Mouse (Mus musculus) forebrain, embryonic 16.5 days (tissue): ENCODE measurements at regions not wholly inside any gene's neighbourhood (a gene's known extent, or its start where the extent isn't known, plus 50 kb on each side); places are given as distances from the start of the nearest gene placed in this dataset.

Experiments
- ATAC-seq: fragments of 200-750 bp; cut with Nextera tagmentation; 2 replicates; pipeline ENCODE4 v1.8.0; 2017; ENCODE audit warnings: mild to moderate bottlenecking, moderate library complexity
- H3K27ac ChIP-seq: fragments of 300-500 bp; sonication (generic); 2 replicates; pipeline ENCODE4 v1.5.1; 2014; ENCODE audit warnings: low read length, control low read depth
- H3K27me3 ChIP-seq: fragments of 300-500 bp; sonication (generic); replicated peaks from 2 replicates; pipeline ENCODE4 v1.6.1; 2014; ENCODE audit warnings: low read length; ENCODE audit not compliant: control insufficient read depth, insufficient read depth
- H3K36me3 ChIP-seq: fragments of 300-500 bp; sonication (generic); 2 replicates; pipeline ENCODE4 v1.6.1; 2014; ENCODE audit not compliant: control insufficient read depth, insufficient read depth
- H3K4me1 ChIP-seq: fragments of 300-500 bp; sonication (generic); replicated peaks from 2 replicates; pipeline ENCODE4 v1.6.1; 2014; ENCODE audit warnings: low read length; ENCODE audit not compliant: control insufficient read depth, insufficient read depth
- H3K4me2 ChIP-seq: fragments of 300-500 bp; sonication (generic); 2 replicates; pipeline ENCODE4 v1.6.1; 2014; ENCODE audit warnings: mild to moderate bottlenecking, low read length, control low read depth
- H3K4me3 ChIP-seq: fragments of 300-500 bp; sonication (generic); replicated peaks from 2 replicates; pipeline ENCODE4 v1.5.1; 2014; ENCODE audit warnings: mild to moderate bottlenecking, low read length, control low read depth
- H3K9ac ChIP-seq: fragments of 300-500 bp; sonication (generic); replicated peaks from 2 replicates; pipeline ENCODE4 v1.6.1; 2014; ENCODE audit warnings: low read depth, low read length, control low read depth
- H3K9me3 ChIP-seq: fragments of 300-500 bp; sonication (generic); 2 replicates; pipeline ENCODE4 v1.6.1; 2016; ENCODE audit warnings: low read length; ENCODE audit not compliant: control insufficient read depth
- WGBS: fragments of 180-500 bp; shearing (Covaris S2); extraction: QIAGEN DNeasy Blood & Tissue Kit; methylation state at CpG from one replicate; pipeline ENCODE4 v1.1.7; 2014; 5-methylcytosine and 5-hydroxymethylcytosine counted together

- H3K9ac ChIP-seq, result no peak overlapping the region
- H3K4me2 ChIP-seq, result no peak overlapping the region
- peaks cover 9% of the 10 kb centered on the region for H3K4me1 ChIP-seq
- H3K27ac ChIP-seq, result no peak overlapping the region
- ATAC-seq, result no peak
- no peaks in the 10 kb centered on the region for H3K9me3 ChIP-seq
- no peak overlapping the region for H3K4me3 ChIP-seq
- H3K27me3 ChIP-seq, result no peaks in the 10 kb centered on the region
- no peaks in the 10 kb centered on the region for H3K36me3 ChIP-seq
- WGBS, result 79% methylated on average over 2 of the region's 2 CpGs
Observed at GRCm38 (mm10) chr2:143133931-143134330, 55.7 kb downstream of the Otor start.

DNA sequence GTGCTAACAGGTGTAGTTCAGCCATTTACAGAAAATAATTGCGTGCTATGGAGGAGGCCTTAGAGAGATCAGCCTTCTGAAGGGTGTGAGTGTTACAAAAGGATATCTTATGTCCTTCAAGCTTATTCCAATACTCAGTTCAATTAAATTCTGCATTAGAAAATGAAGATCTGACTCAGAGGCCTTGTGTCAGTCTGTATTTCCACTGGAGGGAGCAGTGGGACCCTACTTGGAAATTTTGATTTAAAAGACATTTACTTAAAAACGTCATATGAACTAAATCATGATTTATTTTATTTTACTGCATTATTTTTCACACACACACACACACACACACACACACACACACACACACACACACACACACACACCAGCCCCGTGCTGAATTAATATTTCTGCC lies 70.9 kb downstream of the Otor start:
- H3K4me1 ChIP-seq, result no peaks in the 10 kb centered on the region
- H3K4me3 ChIP-seq, result no peak overlapping the region
- no peak for ATAC-seq
- no peak overlapping the region for H3K27ac ChIP-seq
- no peak overlapping the region for H3K4me2 ChIP-seq
- no peaks in the 10 kb centered on the region for H3K9me3 ChIP-seq
- no peaks in the 10 kb centered on the region for H3K36me3 ChIP-seq
- no peak overlapping the region for H3K9ac ChIP-seq
- no peaks in the 10 kb centered on the region for H3K27me3 ChIP-seq
- WGBS, result 59% methylated on average over 3 of the region's 3 CpGs

DNA sequence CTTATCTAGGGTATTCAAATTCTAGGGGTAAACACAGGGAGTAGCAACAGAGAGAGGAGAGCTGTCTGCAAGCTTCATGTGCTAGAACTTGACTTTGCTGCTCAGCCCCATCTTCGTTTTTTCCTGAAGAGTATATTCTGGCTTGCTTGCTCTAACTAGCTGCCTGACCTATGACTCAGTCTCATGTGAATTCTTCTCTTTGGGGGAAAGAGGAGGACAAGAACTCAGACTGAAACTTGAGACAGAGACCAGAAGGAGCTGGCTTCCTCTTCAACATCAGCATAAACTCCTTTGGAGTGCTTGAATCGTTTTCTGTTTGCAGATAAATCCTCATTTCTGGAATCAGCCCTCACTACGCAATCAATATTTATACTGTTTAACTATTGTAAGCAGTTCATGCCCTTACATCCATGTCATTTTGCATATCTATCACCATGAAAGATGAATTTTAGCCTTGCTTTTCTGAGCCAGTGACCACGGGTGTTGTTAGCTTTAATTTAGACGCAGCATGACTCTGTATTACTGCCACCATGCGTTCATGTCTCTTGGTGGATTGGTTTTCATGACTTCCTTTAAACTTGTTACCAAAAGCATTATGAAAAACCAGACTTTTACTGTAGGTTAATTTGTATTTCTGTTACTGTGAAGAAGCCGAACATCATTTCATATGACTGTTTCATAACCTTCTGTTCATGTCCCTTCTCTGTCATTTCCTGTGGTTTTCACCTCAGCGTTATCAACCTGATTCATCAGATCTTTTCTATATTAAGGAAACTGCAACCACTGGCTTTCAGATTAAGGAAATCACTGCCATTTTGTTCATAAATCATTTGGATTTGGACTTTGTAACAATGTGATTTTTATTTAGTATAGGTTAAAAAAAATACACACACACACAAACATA lies 86.1 kb downstream of the Otor start:
- Histone ChIP-seq H3K27ac (no peak overlapping the region), H3K4me2 (no peak overlapping the region), H3K36me3 (no peaks in the 10 kb centered on the region), H3K9ac (no peak overlapping the region), H3K4me1 (no peaks in the 10 kb centered on the region), H3K27me3 (no peaks in the 10 kb centered on the region), H3K9me3 (no peaks in the 10 kb centered on the region), H3K4me3 (no peak overlapping the region)
- ATAC-seq, result no peak
- 93% methylated on average over 8 of the region's 8 CpGs for WGBS

DNA sequence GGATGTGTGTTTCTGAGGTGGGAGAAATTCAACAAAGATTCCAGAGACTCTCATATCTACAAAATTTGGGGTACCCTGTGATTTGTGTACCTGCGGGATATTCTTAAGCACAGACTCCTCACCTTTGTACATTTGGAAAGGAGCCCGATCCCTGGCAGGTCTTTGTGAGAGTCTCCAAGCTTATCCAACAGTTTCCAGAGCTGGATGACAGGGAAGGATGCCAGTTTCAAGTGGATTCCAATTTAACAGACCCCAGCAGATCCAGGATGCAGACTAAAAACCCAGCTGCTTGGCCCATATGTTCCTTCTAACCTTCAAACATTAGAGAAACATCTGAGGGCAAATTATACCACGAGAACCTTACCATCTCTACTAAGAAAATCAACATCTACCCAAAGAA lies 88.5 kb downstream of the Otor start:
- 85% methylated on average over 3 of the region's 3 CpGs for WGBS
- Histone ChIP-seq H3K9me3 (no peaks in the 10 kb centered on the region), H3K4me3 (no peak overlapping the region), H3K36me3 (no peaks in the 10 kb centered on the region), H3K27me3 (no peaks in the 10 kb centered on the region), H3K9ac (no peak overlapping the region), H3K27ac (no peak overlapping the region), H3K4me1 (no peaks in the 10 kb centered on the region), H3K4me2 (no peak overlapping the region)
- no peak for ATAC-seq

DNA sequence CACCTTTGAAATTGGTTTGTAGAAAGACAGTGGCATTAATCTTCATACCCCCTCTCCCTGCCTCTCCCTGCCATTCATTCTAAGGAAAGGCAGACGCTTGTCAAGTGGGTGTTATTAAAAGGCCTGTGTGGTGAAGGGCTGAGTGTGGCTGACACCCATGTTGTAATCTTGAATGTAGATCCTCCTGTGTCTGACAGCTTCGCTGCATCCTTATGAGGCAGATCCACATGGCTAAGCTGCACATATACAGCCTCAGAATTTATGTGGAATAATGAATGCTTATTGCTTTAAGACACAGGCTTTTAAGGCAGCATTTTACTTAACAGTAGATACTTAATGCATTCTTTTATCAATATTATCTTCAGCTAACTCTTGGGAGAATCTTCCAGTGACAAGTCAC lies 92.4 kb downstream of the Otor start:
- no peak overlapping the region for H3K4me3 ChIP-seq
- H3K4me2 ChIP-seq, result no peak overlapping the region
- ATAC-seq, result peak; percentile 68
- H3K4me1 ChIP-seq, result no peaks in the 10 kb centered on the region
- WGBS, result 76% methylated on average over 2 of the region's 2 CpGs
- H3K36me3 ChIP-seq, result no peaks in the 10 kb centered on the region
- 0 out of 2 replicates have a peak overlapping the region, but pooled peaks have one; percentile 41 for H3K27ac ChIP-seq
- no peaks in the 10 kb centered on the region for H3K27me3 ChIP-seq
- no peak overlapping the region for H3K9ac ChIP-seq
- no peaks in the 10 kb centered on the region for H3K9me3 ChIP-seq

GRCm38 (mm10) chr2:143184614-143185013 lies 106.3 kb downstream of the Otor start:
- no peak overlapping the region for H3K27ac ChIP-seq
- H3K9me3 ChIP-seq, result no peaks in the 10 kb centered on the region
- no peaks in the 10 kb centered on the region for H3K36me3 ChIP-seq
- no peak overlapping the region for H3K4me3 ChIP-seq
- no peak overlapping the region for H3K4me2 ChIP-seq
- no peak for ATAC-seq
- H3K9ac ChIP-seq, result no peak overlapping the region
- 81% methylated on average over 3 of the region's 3 CpGs for WGBS
- no peaks in the 10 kb centered on the region for H3K4me1 ChIP-seq
- no peaks in the 10 kb centered on the region for H3K27me3 ChIP-seq

DNA sequence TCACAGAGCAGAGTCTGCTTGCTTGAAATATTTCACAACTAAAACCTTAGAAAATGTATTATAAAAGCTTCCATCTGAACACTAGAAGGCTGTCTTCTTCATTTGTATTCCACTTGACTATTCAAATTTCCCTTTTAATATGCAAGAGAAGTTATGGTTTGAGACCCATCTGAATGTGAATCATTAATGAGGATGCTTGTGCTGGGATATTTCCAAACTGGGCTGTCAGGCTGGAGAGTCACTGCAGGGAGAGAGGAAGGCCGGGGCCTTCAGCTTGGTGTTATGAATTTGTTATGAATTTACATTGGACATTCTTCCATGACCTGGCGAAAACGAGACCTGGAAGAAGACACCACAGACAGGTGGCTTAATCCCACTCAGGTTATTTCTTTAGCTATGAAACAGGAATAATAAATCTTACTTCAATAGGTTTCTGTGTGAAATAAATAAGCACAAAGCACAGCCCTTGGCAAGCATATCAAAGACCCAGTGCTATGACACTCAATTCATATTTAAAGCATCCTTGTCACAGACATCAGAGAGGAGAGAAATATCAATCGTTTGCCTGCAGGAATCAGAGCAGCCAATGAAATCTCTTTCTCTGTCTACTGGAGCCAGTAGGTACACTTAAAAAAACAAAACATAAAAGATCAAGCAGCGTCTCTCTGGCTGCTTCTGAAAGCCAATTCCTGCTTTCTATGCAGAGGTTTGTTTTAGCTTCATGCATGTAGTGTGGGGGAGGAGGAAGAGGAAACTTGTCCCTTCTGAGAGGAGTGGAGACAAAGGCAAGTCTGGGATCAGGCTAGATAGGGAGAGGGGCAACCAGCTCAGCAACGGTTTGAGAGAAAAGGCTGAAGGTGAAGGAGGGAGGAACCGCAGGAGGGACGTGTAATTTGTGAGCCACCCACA lies 114.2 kb downstream of the Otor start:
- ATAC-seq, result peak; percentile 77
- H3K4me2 ChIP-seq, result no peak overlapping the region
- no peak overlapping the region for H3K9ac ChIP-seq
- 25% methylated on average over 8 of the region's 8 CpGs for WGBS
- H3K9me3 ChIP-seq, result no peaks in the 10 kb centered on the region
- peaks cover 5% of the 10 kb centered on the region for H3K4me1 ChIP-seq
- no peak overlapping the region for H3K4me3 ChIP-seq
- no peaks in the 10 kb centered on the region for H3K27me3 ChIP-seq
- H3K27ac ChIP-seq, result peak overlapping the region; percentile 59
- no peaks in the 10 kb centered on the region for H3K36me3 ChIP-seq

- Histone ChIP-seq H3K27me3 (no peaks in the 10 kb centered on the region), H3K36me3 (no peaks in the 10 kb centered on the region), H3K4me1 (peaks cover 5% of the 10 kb centered on the region), H3K9me3 (no peaks in the 10 kb centered on the region), H3K4me3 (no peak overlapping the region), H3K9ac (no peak overlapping the region), H3K4me2 (no peak overlapping the region), H3K27ac (peak overlapping the region; percentile 59)
- ATAC-seq, result peak; percentile 21; the same call in 1 of the 2 replicates
- 30% methylated on average over 5 of the region's 5 CpGs for WGBS
Observed at GRCm38 (mm10) chr2:143193165-143193551, 114.9 kb downstream of the Otor start.

DNA sequence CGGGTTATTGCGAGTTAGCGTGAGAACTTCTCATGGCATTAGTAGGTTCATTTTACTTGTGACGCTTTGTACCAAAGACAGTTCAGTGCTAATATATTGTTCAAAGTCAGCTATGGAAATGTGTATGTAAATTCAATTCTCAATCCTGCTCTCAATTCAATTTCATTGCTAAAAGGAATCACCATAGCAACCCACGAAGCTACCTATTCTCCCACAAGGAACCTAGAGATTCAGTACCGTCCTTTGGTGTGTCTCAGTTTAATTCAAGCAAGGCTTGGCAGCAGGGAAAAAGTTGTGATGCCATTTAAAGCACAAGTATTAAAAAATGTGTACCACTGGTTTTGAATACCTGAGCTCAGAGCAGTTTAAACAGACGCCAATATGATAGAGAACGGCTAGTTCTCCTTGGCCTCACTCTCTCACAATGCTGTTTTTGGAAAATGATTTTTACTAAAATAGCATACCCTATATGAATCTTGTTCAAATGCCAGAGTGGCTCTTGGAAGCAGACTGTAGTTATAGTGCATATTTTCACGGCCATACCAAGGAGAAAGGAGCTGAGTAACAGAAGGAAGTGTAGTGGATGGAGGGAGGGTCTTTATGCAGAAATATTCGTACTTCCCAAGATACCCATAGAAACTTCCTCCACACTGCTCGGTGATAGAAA lies 121.4 kb downstream of the Otor start:
- no peaks in the 10 kb centered on the region for H3K9me3 ChIP-seq
- H3K36me3 ChIP-seq, result no peaks in the 10 kb centered on the region
- ATAC-seq, result no peak
- no peak overlapping the region for H3K4me2 ChIP-seq
- no peak overlapping the region for H3K9ac ChIP-seq
- H3K27ac ChIP-seq, result no peak overlapping the region
- H3K4me1 ChIP-seq, result no peaks in the 10 kb centered on the region
- no peaks in the 10 kb centered on the region for H3K27me3 ChIP-seq
- no peak overlapping the region for H3K4me3 ChIP-seq
- WGBS, result 81% methylated on average over 11 of the region's 11 CpGs
